Mouse (Mus musculus) testis, adult 2 months (tissue): ENCODE results near the gene Gabbr1. TPM values are rescaled to one million over a fixed set of nuclear protein-coding genes. Genes with fewer than 3 reads are reported as not detected.
A peak's percentile ranks its signal among the peaks of the same experiment; 100 is the strongest.

Source experiments
- H3K27ac ChIP-seq: fragments of 200-500 bp; 2 replicates; pipeline ENCODE4 v1.5.1; 2012; ENCODE audit warnings: low read depth, low read length; ENCODE audit not compliant: control insufficient read depth, insufficient read depth
- H3K27me3 ChIP-seq: fragments of 200-500 bp; 2 replicates; pipeline ENCODE4 v1.6.1; 2012; ENCODE audit warnings: mild to moderate bottlenecking, low read length, moderate library complexity; ENCODE audit not compliant: control insufficient read depth, insufficient read depth
- H3K36me3 ChIP-seq: fragments of 200-500 bp; 2 replicates; pipeline ENCODE4 v1.6.1; 2012; ENCODE audit warnings: mild to moderate bottlenecking, low read length; ENCODE audit not compliant: control insufficient read depth, insufficient read depth
- H3K4me1 ChIP-seq: fragments of 200-500 bp; 2 replicates; pipeline ENCODE4 v1.6.1; 2012; ENCODE audit warnings: low read length; ENCODE audit not compliant: control insufficient read depth, insufficient read depth
- H3K4me3 ChIP-seq: fragments of 200-500 bp; 2 replicates; pipeline ENCODE4 v1.5.1; 2012; ENCODE audit warnings: low read depth, mild to moderate bottlenecking, low read length, moderate library complexity, mixed read lengths; ENCODE audit not compliant: control insufficient read depth
- CTCF ChIP-seq: fragments of 200-500 bp; IDR thresholded peaks from 2 replicates; pipeline ENCODE4 v1.5.1; 2012; ENCODE audit warnings: low read depth, mild to moderate bottlenecking, inconsistent platforms, low read length, moderate library complexity; ENCODE audit not compliant: control insufficient read depth, insufficient read depth, insufficient replicate concordance
- POLR2A ChIP-seq: fragments of 200-500 bp; IDR thresholded peaks from 2 replicates; pipeline ENCODE4 v1.6.1; 2012; ENCODE audit warnings: low read depth, mild to moderate bottlenecking, inconsistent platforms, low read length, moderate library complexity; ENCODE audit not compliant: control insufficient read depth
- polyA plus RNA-seq: library from polyadenylated mRNA; depleted of rRNA; stranded (reverse); fragments of >200 nt; gene quantifications from 2 replicates; pipeline ENCODE4 v1.2.3, GENCODE M21; 2012

Gabbr1 gene
- polyA plus RNA-seq, 1 experiment = 12.3 TPM

- Histone ChIP-seq H3K36me3 (no peaks in the 10 kb centered on the region), H3K4me1 (peaks cover 23% of the 10 kb centered on the region), H3K27ac (no peak overlapping the region), H3K4me3 (peak overlapping the region; percentile 79), H3K27me3 (no peaks in the 10 kb centered on the region; the same call in 1 of the 2 replicates)
- TF ChIP-seq POLR2A = no peak
- TF ChIP-seq CTCF = no peak
Observed at GRCm38 (mm10) chr17:37046312-37047112, 746 bp downstream of the Gabbr1 start.

GRCm38 (mm10) chr17:37047332-37047976 is 1.7 kb downstream of the Gabbr1 start:
- Histone ChIP-seq H3K4me1 (peaks cover 23% of the 10 kb centered on the region), H3K36me3 (no peaks in the 10 kb centered on the region), H3K27ac (no peak overlapping the region), H3K27me3 (no peaks in the 10 kb centered on the region; the same call in 1 of the 2 replicates), H3K4me3 (no peak overlapping the region)
- no peak for TF ChIP-seq CTCF
- TF ChIP-seq POLR2A = no peak

- Histone ChIP-seq H3K27me3 (no peaks in the 10 kb centered on the region; the same call in 1 of the 2 replicates), H3K36me3 (no peaks in the 10 kb centered on the region), H3K27ac (no peak overlapping the region), H3K4me1 (peaks cover 23% of the 10 kb centered on the region), H3K4me3 (no peak overlapping the region)
- TF ChIP-seq CTCF (no peak), POLR2A (no peak)
Observed at GRCm38 (mm10) chr17:37047981-37048380, 2.2 kb downstream of the Gabbr1 start.

GRCm38 (mm10) chr17:37048383-37048782 is 2.6 kb downstream of the Gabbr1 start:
- TF ChIP-seq POLR2A (no peak), CTCF (no peak)
- no peak overlapping the region for H3K27ac ChIP-seq
- no peaks in the 10 kb centered on the region; the same call in 1 of the 2 replicates for H3K27me3 ChIP-seq
- no peak overlapping the region for H3K4me3 ChIP-seq
- H3K4me1 ChIP-seq = peaks cover 23% of the 10 kb centered on the region
- no peaks in the 10 kb centered on the region for H3K36me3 ChIP-seq

GRCm38 (mm10) chr17:37049570-37050310 is 4.0 kb downstream of the Gabbr1 start:
- H3K36me3 ChIP-seq = no peaks in the 10 kb centered on the region
- no peaks in the 10 kb centered on the region; the same call in 1 of the 2 replicates for H3K27me3 ChIP-seq
- no peak overlapping the region for H3K27ac ChIP-seq
- H3K4me1 ChIP-seq = peaks cover 23% of the 10 kb centered on the region
- H3K4me3 ChIP-seq = peak overlapping the region; percentile 75
- TF ChIP-seq POLR2A (no peak), CTCF (peak; percentile 33; the same call in 1 of the 2 replicates)

GRCm38 (mm10) chr17:37050399-37050798 is 4.6 kb downstream of the Gabbr1 start:
- no peak overlapping the region for H3K27ac ChIP-seq
- peaks cover 23% of the 10 kb centered on the region for H3K4me1 ChIP-seq
- H3K27me3 ChIP-seq = no peaks in the 10 kb centered on the region; the same call in 1 of the 2 replicates
- no peaks in the 10 kb centered on the region for H3K36me3 ChIP-seq
- TF ChIP-seq CTCF (no peak), POLR2A (peak; percentile 55; the same call in 1 of the 2 replicates)
- H3K4me3 ChIP-seq = peak overlapping the region; percentile 75
